Mouse (Mus musculus) ovary, postnatal 10 days (tissue): ENCODE measurements around the gene Zc2hc1c.

Experiments used
- DNase-seq: peaks from one replicate; pipeline ENCODE4 v3.0.0; 2022; ENCODE audit warnings: low spot score

Zc2hc1c gene

GRCm38 (mm10) chr12:85284331-85284730 lies 4.1 kb upstream of the Zc2hc1c start:
- no peak for DNase-seq

GRCm38 (mm10) chr12:85284996-85285395 lies 3.4 kb upstream of the Zc2hc1c start:
- DNase-seq = no peak

GRCm38 (mm10) chr12:85286941-85287340 lies 1.4 kb upstream of the Zc2hc1c start:
- no peak for DNase-seq

DNA sequence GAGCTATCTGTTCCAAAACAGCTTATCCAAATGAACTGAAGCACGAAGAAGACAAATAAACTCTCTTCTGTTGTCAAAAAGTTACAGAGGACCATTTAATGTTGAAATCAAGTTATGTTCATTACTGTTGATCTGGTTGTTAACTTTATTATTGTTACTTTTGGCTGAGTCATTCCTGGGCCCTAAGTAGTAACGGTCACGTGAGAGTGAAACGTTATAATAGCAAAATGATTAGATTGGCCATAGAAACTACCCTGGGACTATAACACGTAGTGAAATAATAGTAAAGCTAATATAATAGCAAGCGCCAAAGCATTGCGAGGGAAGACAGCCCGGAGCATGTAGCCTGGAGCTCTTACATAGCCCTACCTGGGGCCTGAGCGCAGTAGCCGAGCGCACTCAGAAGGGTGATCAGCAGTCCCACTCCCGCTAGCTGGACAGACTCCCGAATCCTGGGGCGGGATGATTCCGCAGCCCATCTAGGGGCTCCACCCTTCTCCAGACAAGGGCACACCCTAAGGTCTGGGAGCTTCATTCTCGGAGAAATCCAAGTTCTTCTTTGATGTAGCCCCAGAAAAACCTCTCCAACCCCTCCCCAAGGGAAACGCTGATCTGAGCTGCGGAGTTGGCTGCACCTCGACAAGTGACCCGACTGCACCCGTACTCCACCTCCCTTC lies 444 bp upstream of the Zc2hc1c start, which contains the start of gene Acyp1:
Gene Acyp1, minus strand, starts transcription at position 630 of the 677 bp plus-strand sequence.
- peak; percentile 33 for DNase-seq

DNA sequence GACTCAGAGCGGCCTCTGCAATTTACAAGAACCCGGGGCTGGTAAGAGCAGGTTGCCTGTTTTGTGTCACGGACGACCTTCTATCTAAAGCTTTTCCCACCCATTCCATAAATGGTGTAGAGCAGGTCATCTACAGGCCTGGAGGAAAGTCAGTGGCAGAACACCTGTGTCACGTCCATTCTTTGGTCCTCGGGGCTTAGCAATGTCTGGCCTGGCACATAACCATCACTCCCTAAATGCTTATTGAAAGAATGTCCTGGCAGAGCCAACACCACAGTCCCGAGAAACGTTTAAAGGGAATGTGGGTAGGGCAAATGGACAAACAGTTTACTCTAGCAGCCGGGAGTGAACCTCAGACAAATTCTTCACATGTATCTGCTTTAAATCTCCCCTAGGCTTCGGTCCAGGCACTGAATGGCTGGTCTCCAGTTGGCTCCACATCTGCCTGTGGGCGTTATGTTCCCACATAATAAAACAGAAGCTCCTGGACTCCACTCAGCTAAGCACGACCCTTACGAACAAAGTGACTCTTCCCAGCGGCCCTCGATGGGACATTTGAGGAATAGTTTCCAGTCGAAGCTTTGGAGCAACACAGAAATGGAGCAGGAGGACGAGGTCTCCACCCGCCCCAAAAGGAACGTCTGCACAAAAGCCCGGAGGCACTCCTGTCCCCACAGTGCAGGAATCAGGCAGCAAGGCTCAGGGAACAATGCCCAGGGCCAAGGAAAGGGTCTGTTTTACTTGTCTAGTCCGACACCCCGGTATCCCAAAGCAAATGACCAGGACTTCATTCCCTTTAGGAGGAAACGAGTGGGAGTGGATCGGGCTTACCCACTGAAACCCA lies 988 bp downstream of the Zc2hc1c start:
- no peak for DNase-seq

DNA sequence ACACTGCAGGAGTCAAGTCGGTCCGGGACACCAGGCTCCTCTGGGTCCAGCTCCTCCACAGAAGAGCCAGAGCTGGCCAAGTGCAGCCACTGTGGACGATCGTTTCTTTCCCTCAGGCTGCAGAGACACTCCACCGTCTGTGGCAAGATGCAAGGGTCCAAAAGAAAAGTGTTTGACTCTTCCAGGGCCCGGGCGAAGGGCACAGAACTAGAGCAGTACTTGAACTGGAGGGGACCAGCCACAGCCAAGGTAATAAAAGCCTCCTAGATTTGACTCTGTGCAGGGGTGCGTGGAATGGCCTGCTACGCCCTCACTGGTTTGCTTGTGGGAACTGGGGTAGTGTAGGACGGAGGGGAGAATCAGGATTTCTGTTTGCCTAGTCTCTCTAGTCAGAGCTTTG lies 2.2 kb downstream of the Zc2hc1c start:
- no peak for DNase-seq

- DNase-seq = no peak
These were observed 3.1 kb downstream of the Zc2hc1c start for GRCm38 (mm10) chr12:85291541-85291940.

GRCm38 (mm10) chr12:85292288-85292687 lies 3.9 kb downstream of the Zc2hc1c start:
- no peak for DNase-seq

- no peak for DNase-seq
These were observed 4.5 kb downstream of the Zc2hc1c start for GRCm38 (mm10) chr12:85292906-85293305.

GRCm38 (mm10) chr12:85295506-85295905 lies 7.1 kb downstream of the Zc2hc1c start:
- DNase-seq = no peak

DNA sequence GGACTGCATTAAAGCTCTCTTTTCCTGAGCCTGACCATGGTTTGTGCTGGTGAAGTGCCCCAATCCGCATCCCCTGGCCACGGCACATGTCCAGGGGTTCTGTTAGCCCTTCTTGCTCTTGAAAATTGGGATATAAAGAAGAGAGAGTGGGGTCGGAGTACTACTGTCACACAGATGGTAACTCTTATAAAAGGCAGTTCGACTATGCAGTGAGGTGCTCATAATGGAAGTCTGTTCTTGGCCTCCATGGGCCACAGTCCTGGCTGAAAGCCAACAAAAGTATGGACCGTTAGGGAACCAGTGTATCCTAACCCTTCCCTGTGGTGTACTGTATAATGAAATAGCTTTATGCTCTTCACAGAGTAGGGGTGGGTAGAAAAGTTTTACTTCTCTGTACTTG lies 8.5 kb downstream of the Zc2hc1c start:
- DNase-seq = no peak

DNA sequence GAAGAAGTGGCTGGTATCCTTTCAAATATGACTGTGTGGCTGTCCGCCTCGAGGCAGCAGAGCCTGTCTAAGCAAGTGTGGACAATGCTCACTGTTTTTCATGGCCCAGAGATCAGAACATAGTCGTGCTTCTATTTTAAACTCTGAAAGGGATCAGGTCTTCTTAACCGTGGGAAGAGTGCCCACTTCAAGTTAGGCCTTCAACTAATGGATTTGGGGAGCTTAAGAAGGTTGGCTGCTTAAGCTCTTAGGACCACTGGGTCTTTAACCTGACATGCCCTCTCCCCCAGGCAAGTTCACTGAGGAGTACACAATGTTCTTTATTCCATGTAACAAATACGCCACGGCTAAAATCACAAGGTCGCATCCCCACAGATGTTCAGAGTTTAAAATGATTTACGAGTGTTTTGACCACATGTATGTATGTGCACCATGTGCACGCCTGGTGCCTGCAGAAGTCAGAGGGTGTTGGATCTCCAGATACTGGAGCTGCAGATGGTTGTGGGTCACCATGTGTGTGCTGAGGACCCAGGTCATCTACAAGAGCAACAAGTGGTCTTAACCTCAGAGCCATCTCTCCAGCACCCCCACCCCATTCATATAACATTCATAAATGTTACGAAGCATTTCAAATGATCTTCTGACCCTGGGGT lies 9.1 kb downstream of the Zc2hc1c start:
- DNase-seq = no peak

DNA sequence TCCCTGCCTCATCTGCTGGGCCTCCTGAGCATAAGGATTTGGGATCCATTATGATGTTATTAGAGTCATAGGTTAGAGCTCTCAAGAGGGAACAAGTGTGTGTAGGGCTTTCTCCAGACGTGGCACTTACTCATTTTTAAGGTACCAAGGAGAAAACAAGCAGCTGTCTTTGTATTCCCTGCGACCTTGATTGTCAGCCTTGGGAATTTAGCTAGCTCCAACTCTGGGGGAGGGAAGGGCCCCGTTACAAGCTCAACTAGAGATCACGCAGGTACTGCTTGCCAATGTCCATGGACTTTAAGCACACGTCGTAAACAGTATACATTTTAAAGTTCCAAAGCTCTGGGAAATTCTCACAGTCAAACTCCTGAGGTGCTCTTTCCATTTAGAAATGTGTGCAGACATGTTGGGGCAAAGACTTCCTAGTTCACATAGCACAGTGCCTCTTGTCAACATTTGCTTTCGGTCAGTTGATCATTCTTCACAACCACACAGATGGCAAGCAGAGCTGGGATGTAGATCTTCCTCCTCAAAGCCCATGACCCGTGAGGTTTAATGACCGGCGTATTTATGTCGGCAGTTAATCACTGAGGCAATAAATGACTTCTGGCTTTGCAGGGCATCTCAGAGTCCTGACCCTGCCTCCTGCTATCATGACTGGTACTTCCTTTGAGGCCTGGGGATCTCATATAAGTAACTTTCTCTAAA lies 9.9 kb downstream of the Zc2hc1c start:
- DNase-seq = no peak

- no peak for DNase-seq
These were observed 10.4 kb downstream of the Zc2hc1c start for GRCm38 (mm10) chr12:85298835-85299180.

DNA sequence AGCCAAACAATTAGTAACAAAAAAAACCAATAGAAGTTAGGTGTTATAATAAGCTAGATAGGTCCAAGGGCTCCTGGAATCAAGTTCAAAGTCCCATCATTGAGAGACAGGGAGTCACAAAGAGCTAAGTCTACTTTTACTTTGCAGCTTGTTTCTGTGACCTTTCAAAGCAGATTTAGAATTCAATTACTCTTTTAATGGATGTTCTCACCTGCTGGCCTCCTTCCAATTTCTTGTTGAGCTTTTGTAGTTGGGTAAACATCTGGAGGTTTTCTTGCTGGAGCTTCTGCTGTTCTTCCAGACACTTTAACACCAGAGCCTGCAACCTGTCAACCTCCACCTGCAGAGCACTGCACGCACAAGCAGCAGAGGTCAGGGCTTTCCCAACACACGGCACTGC lies 14.9 kb downstream of the Zc2hc1c start:
- DNase-seq = no peak

DNA sequence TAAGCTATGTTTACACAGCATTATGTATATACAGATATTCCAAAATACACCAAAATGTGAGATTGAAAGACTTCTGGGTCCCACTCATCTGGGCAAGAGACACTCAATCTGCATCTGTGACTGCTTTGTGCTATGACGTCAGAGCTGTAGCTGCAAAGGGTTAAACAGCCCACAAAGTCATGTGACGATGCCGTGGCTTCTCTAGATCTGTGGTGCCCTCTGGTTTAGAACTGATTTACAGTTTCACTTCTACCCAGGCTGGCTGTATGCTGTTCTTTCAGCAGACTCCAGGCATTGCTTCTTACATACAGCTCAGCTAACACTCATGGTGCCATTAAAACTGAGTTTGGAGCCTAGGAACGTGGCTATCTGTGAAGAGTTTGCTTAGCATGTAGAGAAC lies 16.3 kb downstream of the Zc2hc1c start:
- no peak for DNase-seq

DNA sequence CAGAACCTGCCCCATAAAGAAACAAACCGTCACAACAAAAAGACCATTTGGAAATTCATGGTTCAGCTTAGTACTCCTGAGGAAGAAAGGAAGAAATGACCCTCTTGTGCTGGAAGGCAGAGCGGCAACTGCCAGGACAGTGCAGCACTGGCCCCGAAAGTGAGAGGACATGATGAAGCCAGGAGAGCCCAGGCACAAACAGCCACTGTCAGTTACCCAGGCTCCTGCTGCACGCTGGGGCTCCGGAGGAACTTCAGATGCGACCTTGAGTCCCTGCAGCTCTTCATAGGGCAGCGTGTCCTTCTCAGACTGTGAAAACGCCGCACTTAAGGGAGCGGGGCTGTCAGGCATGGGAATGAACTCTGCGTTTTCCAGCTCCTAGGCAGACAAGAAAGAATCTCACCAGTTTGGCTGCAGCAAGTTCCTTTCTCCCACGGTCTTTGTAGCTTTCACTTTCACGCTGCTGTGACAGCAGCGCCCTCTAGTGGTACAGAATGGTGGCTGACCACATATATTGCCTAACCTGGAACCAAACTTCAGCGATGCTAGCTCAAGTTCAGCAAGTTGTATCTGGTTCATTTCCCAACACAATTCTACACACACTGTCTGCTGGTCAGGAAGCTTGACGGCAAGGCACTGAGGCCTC lies 17.0 kb downstream of the Zc2hc1c start:
- DNase-seq = peak; percentile 71

- DNase-seq = no peak
These were observed 20.3 kb downstream of the Zc2hc1c start for GRCm38 (mm10) chr12:85308651-85309050.

GRCm38 (mm10) chr12:85330153-85330552 lies 41.8 kb downstream of the Zc2hc1c start:
- DNase-seq = no peak

DNA sequence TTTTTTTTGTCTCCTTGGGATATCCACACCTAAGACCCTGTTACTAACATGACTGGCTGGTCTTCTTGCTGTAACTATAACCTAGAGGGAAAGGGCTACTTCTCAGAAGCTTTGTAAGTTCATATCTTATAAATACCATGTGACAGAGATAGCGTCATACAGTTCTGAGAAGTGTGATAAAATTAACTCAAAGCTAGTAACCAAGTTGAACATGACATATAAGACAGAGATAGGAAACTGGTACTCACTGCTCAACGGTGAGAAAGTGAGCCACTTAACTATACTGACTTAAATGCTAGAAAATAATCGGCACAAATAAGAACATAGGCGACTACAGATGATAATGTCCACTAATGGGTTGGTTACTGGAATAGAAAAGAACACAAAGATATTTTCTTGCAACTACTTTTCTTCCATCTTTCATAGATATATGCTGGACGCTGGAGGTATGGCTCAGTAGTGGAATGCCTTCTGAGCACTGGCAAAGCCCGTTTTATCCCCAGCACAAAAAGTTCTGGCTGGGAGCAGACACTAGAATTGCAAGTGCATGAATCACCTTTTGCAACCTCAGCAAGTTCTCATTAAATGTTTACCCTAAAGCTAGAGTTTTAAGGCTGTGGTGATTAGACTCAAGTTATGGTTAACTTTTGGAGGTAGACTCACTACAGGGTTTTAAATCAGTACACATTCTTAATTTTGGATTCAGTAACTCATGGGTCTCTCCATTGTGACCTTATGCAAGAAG lies 49.3 kb downstream of the Zc2hc1c start:
- DNase-seq = no peak

DNA sequence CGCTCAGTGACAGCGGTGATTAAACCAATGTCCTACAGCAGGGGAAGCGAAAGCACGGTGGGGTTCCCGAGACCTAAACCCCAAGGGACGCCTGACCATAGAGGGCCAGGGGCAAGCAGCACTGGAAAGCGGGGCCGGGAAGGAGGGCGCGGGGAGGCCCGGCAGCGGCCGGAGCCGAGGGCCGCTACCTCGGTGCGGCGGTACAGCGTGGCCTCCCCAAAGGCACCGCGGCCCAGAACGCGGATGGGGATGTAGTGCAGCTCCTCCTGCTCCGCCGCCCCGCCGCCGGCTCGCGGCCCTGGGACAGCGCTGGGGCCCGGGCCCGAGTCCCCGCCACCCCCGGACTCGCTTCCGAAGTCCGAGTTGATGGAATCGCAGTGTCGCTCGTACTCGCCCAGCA lies 50.4 kb downstream of the Zc2hc1c start:
- DNase-seq = peak; percentile 14
